Mouse (Mus musculus) erythroid progenitor cell, adult 5-6 weeks (primary cell): ENCODE data around the gene Tmem98. TPM values are rescaled to one million over a fixed set of nuclear protein-coding genes. Genes with fewer than 3 reads are reported as not detected.

ENCODE experiments used
- ATAC-seq: replicated peaks from 2 replicates; pipeline ENCODE4 v1.8.0; 2016; ENCODE audit warnings: moderate number of reproducible peaks, mild to moderate bottlenecking, moderate TSS enrichment, inconsistent platforms; ENCODE audit not compliant: poor library complexity, low FRiP score, severe bottlenecking
- total RNA-seq, 2 experiments: library from RNA; stranded (forward) in 1 of 2; stranded (reverse) in 1 of 2; fragments of 150-400 nt in 1 of 2; fragments of 186-747, 209-891 nt in 1 of 2; gene quantifications; 2 replicates each; pipeline versions ENCODE4 v1.2.3 to v1.2.4; 2015 to 2017; ENCODE audit warnings: low replicate concordance in 2 of 2

Tmem98 gene
- 3.6 TPM in 1 of 2 replicates, not detected in the other for total RNA-seq (2015; ENCODE audit: low replicate concordance)
- total RNA-seq (2017; ENCODE audit: low replicate concordance): not detected in 2 replicates

DNA sequence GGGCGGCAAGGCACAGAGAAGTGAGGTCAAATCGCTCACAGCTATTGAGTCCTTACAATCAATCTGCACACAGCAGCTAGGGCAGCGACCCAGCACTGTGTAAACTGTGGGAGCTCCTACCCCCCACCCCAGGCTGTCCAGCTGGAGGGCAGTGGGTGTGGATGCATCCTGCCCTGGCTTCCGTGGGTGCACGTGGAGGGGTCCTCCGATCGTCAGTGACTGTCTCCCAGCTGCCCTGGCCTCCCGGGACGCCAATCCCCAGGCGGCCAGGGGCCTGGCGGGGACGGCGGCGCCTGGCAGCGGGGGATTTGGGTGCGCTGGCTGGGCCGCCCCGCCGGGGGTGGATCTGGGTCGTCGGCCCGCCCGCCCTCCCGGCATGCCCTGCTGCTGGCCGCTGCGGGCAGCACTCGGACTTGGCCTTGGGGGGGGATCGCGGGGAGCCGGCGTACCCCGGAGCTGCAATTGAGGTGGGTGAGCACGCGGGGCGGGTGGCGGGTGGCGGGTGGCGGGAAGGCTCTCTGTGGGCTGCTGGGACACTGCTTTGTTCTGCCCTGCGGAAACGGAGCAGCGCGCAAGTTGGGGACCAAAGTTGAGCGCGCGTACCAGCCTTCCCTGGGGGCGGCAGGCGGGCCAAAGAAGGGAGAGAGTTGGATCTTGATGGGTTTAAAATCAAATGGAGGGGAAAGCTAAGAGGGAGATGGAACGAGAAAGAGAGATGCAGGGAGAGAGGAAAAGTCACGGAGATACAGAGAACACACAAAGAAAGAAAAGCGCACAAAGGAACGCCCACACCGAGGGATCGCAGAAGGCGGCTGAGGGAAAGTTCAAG is at the start of gene Tmem98:
Gene Tmem98, plus strand, starts transcription at position 183 of the 829 bp plus-strand sequence.
- no peak for ATAC-seq

DNA sequence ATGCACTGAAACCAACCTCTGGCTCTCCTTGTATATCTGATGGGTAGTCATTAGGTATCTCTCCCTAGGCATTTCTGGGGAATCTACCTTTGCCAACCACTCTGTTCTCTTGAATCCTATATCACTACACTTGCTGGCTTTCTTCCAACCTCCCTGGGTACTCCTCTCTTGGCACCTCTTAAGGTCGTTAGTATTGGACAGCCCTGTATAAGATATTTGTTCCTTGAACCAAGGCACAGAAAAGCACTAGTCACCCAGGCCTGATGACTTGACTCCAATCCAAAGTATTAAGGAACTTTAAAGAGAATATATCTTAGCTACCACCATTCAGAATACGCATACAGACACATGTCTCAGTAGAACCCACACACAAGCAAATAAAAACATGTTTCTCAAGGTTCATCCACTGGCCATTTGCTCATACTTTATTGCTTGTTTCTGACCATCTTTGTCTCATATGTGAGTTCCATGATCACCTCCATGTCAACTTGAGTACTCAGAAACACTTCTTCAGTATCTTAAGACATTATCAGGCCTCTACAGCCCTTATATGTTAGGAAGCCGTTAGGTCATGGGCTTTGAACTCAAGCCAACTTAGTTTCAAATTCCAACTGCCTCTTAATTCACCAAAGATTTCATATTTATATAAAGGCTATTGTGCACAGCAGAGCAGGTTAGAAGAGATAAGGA is 48.5 kb upstream of the Tmem98 start:
- peak; percentile 65 for ATAC-seq

DNA sequence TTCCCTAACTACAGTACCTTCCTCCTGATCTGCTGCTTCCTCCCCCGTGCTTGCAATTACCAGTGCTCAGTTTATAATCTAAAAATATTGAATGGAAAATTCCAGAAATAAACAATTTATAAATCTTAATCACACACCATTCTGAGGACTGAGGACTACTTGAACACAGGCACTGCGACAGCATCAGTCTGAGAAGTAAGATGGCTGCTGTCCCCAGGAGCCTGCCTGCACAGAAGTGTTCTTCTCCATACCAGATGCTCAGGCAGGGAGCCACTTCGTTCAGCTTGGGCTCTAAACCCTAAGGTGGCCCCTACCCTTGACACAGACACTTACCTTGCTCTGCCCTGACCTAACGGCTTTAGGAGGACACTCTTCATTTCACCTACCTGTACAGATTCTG is 47.9 kb upstream of the Tmem98 start:
- ATAC-seq: 0 out of 2 replicates have a peak, but pooled peaks have one; percentile 6

DNA sequence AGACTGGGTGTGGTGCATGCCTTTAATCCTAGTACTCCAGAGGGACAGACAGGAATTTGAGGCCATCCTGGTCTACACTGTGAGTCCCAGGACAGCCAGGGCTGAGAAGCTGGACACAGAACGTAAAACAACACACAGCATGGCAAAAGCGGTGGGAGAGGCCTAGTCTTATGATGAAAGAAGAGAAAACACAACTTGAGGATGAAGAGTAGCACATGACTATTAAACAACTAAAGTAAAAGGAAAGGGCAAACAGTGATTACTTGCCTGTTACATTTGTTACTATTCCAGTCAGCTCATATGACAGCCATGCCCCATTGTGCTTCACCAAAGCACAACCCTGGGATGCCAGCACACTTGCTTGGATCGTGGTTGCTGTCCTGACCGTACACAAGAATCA is 43.9 kb upstream of the Tmem98 start:
- 0 out of 2 replicates have a peak, but pooled peaks have one; percentile 2 for ATAC-seq

DNA sequence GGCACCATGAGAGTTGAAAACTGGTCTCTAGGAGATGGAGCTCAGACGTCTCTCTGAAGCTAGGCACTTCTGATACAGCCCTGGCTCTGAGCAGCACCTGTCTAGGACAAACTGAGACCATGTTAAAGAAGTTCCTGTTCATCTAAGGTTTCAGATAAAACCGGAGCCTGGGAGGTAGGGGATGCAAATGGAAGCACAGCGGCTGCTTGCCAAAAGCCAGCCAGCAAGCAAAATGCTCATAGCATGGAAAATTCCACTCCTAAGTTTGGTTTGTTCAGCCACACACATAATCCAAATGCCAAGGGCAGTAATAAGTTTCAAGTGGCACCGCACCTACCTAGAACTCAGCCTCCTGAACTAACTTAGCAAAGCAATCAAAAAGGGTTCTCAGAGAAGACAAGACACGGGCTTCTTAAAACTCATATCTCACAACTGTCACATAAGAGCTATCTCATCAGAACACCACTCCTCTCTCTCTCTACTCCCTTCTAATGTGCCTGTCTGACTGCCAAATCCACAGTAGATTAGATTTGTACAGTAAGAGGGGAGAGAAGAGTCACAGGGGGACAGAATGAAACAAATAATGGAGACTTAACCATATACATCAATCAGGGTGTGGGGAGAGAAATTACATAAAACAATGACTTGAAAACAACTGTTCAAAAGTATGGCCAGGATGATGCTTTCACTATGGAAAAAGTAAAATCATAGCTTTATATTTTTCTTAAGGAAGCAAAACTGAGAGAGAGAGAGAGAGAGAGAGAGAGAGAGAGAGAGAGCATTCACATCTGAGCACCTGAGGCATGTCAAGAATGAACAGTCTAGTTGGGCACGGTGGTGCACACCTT is 43.3 kb upstream of the Tmem98 start:
- ATAC-seq: peak; percentile 30; the same call in 1 of the 2 replicates

DNA sequence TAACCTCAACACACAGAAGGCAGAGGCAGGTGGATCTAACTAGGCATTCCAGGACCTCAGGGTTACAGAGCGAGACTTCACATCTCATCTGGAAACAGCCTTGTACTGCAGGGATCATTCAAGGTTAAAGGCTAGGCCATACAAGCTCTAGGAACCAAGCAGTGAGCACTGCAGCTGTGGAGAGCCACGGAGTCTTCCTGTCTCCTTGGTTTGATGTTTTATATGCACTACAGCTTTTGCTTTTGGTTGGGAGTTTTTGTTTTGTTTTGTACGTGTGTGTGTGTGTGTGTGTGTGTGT is 42.7 kb upstream of the Tmem98 start:
- no peak for ATAC-seq

DNA sequence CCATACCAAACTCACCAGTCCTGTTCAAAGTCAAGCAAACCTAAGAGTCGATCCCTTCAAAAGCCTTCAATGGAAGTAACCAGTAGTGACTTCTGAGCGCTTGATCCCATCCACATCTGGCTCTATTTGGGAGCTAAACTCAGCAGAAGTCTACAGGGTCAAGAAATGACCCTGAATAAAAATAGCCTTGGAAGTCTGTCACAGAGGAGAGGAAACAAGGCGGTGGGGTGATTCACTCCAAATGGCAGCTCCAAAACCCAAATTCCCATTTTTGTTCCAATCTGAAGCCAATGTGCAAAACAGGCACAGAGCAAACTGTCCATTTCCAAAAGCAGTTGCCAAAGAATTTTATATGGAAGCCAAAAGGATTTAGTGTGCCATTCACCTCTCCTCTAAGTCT is 38.8 kb upstream of the Tmem98 start:
- no peak for ATAC-seq

DNA sequence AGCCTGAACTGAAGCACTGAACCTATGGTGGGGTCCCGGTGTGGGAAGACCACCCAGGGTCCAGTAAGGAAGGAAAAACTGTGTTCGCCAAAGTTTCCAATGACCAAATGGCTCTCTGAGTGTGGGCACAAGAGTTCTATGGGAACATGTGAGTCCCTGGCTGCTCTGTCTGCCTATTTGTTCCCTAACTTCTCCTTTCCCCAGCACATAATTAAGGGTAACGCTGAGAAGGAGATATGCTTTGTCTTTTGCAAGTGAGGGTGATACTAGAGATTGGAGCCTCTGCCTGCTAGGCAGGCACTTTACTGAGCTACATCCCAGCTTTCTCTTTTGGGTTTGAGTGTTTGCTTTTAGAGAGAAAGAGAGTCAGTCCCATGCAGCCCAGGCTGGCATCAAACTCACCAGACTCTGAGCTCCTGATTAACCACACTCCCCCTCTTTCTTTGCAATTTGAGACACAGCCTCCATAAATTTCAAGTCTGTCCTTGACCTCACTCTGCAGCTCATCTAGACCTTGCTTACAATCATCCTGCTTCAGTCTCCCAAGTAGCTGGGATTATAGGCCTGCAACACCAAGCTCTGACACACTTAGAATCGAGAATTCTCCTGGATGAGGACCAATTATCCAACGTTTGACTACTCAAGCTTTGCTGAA is 38.3 kb upstream of the Tmem98 start:
- ATAC-seq: no peak

DNA sequence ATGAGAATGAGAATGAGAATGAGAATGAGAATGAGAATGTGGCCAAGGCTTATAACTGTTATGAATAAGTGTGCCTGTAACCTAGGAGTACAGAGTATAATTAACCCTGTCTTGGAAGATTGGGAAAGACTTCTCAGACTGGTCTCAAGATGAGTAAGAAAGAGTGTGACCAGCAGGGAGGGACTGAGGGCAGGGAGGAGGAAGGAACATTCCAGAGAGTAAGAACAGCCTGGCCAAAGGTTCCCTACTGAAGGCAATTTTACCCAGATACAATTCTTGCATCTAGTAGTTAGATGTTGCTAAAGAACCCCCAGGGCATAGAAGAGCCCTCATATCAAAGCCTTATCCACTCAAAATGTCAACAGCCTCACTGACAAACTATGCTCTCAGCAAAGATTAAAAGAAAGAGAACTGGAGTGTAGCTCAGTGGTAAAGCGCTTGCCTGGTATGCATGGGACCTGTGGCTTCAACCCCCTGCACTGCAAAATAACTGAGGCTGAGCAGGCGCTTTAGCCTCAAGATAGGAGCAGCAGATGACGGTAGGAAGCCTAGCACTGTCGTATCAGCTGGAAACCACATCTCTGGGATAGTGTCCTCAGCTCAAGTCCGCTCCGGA is 37.3 kb upstream of the Tmem98 start:
- no peak for ATAC-seq

DNA sequence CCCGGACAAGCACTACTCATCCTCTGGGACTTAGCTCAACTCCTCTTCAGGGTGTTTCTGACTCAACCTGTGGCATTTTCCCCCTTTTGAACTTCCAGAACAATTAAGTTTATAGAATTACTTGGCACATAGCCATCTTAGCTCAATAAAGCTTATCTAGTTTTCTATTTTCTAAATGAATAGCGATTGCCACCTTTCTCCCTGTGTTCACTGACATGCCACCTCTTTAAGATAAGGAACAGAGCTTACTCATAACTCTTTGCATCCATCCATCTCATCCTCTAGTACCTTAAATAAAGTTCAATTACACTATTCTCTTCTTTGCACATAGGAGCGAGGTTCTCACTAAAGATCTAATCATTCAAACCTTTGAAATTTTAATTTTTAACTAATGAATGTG is 34.4 kb upstream of the Tmem98 start:
- no peak for ATAC-seq

DNA sequence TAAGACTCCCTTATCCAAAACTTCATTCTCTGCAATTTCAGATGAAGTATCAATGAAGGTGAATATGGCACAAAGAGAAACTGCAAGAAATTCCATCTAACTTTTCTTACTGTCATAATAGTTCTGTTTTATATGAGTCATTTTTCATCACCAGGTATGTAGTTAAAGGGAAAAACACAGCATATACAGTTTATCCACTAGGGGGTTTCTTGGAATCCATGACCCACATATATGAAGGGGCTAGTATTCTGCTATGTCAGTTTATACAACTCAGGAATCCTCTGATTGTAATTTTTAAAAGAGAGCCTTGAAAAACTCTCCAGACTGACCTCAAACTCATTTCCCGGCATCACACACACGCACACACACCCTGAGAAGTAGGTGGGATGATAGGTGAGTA is 32.3 kb upstream of the Tmem98 start:
- ATAC-seq: no peak

DNA sequence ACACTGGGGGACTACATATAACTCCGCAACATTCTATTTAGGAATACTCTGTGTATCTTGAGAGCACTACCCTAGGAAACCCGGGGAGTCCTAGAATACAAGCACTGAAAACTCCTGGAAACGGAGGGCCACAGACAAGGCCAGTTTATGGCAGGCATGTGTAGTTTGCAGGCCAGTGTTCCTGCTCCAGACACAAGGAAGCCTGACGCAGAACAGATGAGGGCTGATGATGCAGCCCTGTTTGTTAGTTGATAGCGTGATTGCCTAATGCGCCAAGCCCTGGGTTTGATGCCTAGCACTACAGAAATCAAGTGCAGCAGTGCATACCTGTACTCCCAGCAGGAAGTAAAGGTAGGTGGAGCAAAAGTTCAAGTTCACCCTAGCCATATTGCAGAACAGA is 31.8 kb upstream of the Tmem98 start:
- ATAC-seq: no peak

DNA sequence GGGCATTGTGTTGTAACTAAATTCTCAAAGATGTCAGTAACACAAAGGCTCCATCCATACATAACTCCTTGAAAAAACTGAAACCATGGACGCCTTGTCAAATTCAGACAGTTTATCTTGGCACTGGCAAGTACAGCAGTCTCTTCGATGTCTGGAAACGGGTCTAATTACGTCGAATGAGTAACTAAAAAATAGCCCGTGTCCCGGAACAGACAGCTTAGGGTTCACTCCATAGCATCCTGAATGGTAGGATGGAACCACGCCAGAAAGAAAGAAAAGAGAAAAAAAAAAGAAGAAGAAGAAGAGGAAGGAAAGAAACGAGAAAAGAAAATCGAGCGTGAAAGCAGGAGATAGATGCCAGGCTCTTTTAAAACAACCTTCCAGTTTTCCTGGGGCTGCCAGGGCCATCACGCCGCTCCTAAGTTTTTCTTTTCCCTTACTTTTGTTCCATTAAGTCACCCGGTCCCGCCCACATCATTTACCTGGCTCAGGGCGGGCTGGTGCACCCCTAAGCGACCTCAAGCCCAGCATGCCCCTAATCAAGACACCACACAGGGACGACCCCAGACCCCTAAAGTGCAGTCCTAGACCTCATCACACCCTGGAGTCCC is 31.0 kb upstream of the Tmem98 start:
- ATAC-seq: peak; percentile 4; the same call in 1 of the 2 replicates

DNA sequence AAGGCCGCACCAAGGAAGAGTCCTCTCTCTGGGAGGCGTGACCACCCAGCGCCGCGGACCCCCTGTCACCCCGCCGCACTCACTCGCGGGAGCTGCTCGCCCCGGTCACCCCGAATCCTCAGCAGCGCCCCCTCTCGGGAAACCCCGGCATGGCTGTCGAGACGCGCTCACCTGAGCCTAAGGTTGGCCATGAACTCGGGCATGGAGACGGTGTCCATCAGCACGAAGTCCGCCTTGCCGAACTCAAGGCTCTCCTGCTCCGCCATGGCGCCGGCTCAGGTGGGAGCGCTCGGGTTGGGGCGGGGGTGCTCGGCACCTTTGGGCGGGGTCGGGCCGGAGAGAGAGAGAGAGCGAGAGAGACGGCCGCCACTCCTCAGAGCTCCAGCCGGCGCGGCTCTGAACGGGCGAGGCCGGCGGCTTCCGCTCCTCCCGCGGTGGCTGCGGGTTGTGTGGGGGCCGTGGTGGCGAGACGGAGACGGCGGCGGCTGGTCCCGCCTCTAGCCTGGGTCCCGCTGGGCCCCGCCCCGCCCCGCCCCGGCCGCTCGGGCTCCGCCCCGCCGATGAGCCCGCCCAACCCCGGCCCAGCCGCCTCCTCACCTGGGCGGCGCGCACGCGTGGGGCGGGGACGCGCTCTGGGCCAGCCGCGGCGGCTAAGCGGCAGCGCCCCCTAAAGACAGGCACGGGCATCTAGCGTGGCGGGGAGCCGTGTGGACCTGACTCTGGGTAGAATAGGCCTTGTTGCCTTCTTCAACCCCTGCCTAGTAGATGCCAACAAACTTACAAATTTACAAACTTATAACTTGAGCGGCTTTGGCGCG is 30.2 kb upstream of the Tmem98 start, which contains the start of gene Myo1d:
Gene Myo1d, minus strand, starts transcription at position 499 of the 818 bp plus-strand sequence.
- ATAC-seq: peak; percentile 76

DNA sequence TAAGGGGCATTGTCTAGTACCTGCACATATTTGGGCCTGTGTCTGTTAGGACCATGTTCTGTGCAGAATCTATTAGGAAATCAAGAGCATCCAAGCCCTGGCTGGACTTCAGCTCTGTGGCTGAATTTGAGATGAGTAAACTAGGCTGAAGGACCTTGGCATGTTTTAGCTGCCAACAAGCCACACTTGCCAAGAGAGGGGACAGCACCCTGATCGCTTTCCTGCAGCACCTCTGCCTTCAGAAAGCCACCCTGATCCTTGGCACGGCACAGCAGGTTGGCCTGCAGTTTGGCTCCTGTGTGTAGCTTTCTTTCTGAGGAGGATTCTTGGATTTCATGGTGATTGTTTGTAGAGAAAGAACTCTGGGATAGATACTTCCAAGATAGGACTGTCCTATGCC is 28.4 kb upstream of the Tmem98 start:
- no peak for ATAC-seq

DNA sequence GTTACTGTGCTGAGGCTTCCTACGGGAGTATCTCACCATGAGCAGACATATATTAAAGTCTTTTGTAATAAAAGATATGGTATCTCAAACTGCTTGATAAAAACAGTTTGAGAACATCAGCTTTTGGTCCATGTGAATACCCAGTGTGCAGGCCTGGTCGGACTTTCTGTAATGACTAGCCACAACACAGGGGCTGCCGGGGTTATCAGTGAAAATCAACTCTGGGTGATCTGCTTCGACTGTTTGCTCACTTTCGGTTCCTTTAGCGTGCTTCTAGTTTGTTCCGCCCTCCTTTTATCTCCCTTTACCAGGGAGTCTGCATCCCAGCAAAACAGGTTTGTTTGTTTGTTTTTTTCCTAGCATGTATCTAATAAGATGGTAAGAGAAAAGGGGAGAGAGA is 26.5 kb upstream of the Tmem98 start:
- ATAC-seq: peak; percentile 40

DNA sequence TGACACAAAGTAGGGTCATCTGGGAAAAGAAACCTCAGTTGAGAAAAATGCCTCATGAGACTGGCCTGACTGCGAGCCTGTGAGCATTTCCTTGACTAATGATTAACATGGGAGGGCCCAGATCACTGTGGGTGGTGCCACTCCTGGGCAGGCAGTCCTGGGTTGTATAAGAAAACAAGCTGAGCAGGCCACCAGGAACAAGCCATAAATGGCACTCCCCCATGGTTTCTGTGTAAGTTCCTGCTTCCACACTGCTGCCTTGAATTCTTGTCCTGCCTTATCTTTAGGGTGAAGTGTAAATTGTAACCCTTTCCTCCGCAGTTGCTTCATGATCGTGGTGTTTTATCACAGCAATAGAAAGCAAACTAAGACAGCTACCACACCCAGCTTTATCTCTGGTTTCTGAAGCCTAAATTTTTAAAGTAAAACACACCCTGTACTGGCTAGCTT is 25.7 kb upstream of the Tmem98 start:
- peak; percentile 74 for ATAC-seq

DNA sequence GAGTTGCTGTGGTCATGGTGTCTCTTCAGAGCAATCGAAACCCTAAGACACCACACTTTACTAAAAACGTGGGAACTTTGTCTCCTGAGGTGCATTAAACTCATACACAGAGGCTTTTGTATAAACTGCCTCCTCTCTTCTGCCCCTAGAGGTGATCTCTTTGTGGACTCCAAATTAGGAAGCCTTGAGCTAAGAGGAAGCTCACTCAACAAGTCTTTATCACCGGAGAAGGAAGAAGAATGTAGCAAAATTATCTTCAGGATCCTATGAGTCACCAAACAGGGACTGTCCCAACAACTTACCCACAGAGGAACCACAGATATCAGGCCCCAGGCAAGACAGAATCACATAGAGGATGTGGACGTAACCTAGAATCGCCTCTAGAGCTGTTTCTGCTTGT is 24.3 kb upstream of the Tmem98 start:
- no peak for ATAC-seq
